Mouse (Mus musculus): ENCODE data around the gene Rab40c. TPM values are rescaled to one million over a fixed set of nuclear protein-coding genes. Genes with fewer than 3 reads are reported as not detected.

Rab40c gene
- total and polyA plus RNA-seq, 3 experiments = 3.7 to 23.2 TPM; not detected in 1

Other genes with a start within 250 kb of the Rab40c start
Only the 30 nearest of the 32 such genes appear.
- 3.1 and 3.9 TPM in 2 replicates for gene Gng13, start 202.6 kb downstream of the Rab40c start, total RNA-seq (2012; rRNA removed)
- under 1 TPM in 1 of 2 experiments, not detected in 1; 0.13 TPM for gene Gng13, start 202.6 kb downstream of the Rab40c start, polyA plus RNA-seq (2012; ENCODE audit: insufficient read depth in 1 of 2, insufficient read length in 2 of 2, low read depth in 1 of 2, low replicate concordance in 2 of 2, missing spikeins in 1 of 2)
- gene Chtf18, start 192.3 kb downstream of the Rab40c start, total RNA-seq (2012; rRNA removed) = 29.9 and 35.5 TPM in 2 replicates
- gene Chtf18, start 192.3 kb downstream of the Rab40c start, polyA plus RNA-seq (2012; ENCODE audit: insufficient read depth in 1 of 2, insufficient read length in 2 of 2, low read depth in 1 of 2, low replicate concordance in 2 of 2, missing spikeins in 1 of 2) = 10 to 100 TPM in 1 of 2 experiments, not detected in 1; 71.1 TPM
- 7.3 and 8.2 TPM in 2 replicates for gene Rpusd1, start 192.1 kb downstream of the Rab40c start, total RNA-seq (2012; rRNA removed)
- 10 to 100 TPM in 1 of 2 experiments, not detected in 1; 23.9 TPM for gene Rpusd1, start 192.1 kb downstream of the Rab40c start, polyA plus RNA-seq (2012; ENCODE audit: insufficient read depth in 1 of 2, insufficient read length in 2 of 2, low read depth in 1 of 2, low replicate concordance in 2 of 2, missing spikeins in 1 of 2)
- 0.08 TPM in 1 of 2 replicates, not detected in the other for gene Mslnl, start 183.7 kb downstream of the Rab40c start, total RNA-seq (2012; rRNA removed)
- under 1 TPM in 1 of 2 experiments, not detected in 1; 0.08 TPM for gene Mslnl, start 183.7 kb downstream of the Rab40c start, polyA plus RNA-seq (2012; ENCODE audit: insufficient read depth in 1 of 2, insufficient read length in 2 of 2, low read depth in 1 of 2, low replicate concordance in 2 of 2, missing spikeins in 1 of 2)
- gene Msln, start 165.3 kb downstream of the Rab40c start, total RNA-seq (2012; rRNA removed) = not detected in 2 replicates
- gene Msln, start 165.3 kb downstream of the Rab40c start, polyA plus RNA-seq (2012; ENCODE audit: insufficient read depth in 1 of 2, insufficient read length in 2 of 2, low read depth in 1 of 2, low replicate concordance in 2 of 2, missing spikeins in 1 of 2) = not detected
- 26.9 and 34.3 TPM in 2 replicates for gene Narfl, start 146.0 kb downstream of the Rab40c start, total RNA-seq (2012; rRNA removed)
- 10 to 100 TPM in 1 of 2 experiments, not detected in 1; 30.6 TPM for gene Narfl, start 146.0 kb downstream of the Rab40c start, polyA plus RNA-seq (2012; ENCODE audit: insufficient read depth in 1 of 2, insufficient read length in 2 of 2, low read depth in 1 of 2, low replicate concordance in 2 of 2, missing spikeins in 1 of 2)
- gene Haghl, start 134.1 kb downstream of the Rab40c start, total RNA-seq (2012; rRNA removed) = 10.7 and 12.6 TPM in 2 replicates
- gene Haghl, start 134.1 kb downstream of the Rab40c start, polyA plus RNA-seq (2012; ENCODE audit: insufficient read depth in 1 of 2, insufficient read length in 2 of 2, low read depth in 1 of 2, low replicate concordance in 2 of 2, missing spikeins in 1 of 2) = 10 to 100 TPM in 1 of 2 experiments, not detected in 1; 13.2 TPM
- gene Ccdc78, start 133.1 kb downstream of the Rab40c start, total RNA-seq (2012; rRNA removed) = 0.08 TPM in 1 of 2 replicates, not detected in the other
- gene Ccdc78, start 133.1 kb downstream of the Rab40c start, polyA plus RNA-seq (2012; ENCODE audit: insufficient read depth in 1 of 2, insufficient read length in 2 of 2, low read depth in 1 of 2, low replicate concordance in 2 of 2, missing spikeins in 1 of 2) = under 1 TPM in 1 of 2 experiments, not detected in 1; 0.85 TPM
- gene Fam173a, start 126.8 kb downstream of the Rab40c start, total RNA-seq (2012; rRNA removed) = 35.3 and 39.0 TPM in 2 replicates
- 10 to 100 TPM in 1 of 2 experiments, not detected in 1; 36.6 TPM for gene Fam173a, start 126.8 kb downstream of the Rab40c start, polyA plus RNA-seq (2012; ENCODE audit: insufficient read depth in 1 of 2, insufficient read length in 2 of 2, low read depth in 1 of 2, low replicate concordance in 2 of 2, missing spikeins in 1 of 2)
- gene AC134908.4, start 124.1 kb downstream of the Rab40c start, total RNA-seq (2012; rRNA removed) = 0.92 TPM in 1 of 2 replicates, not detected in the other
- gene AC134908.4, start 124.1 kb downstream of the Rab40c start, polyA plus RNA-seq (2012; ENCODE audit: insufficient read depth in 1 of 2, insufficient read length in 2 of 2, low read depth in 1 of 2, low replicate concordance in 2 of 2, missing spikeins in 1 of 2) = not detected
- 95.7 and 104 TPM in 2 replicates for gene Metrn, start 122.6 kb downstream of the Rab40c start, total RNA-seq (2012; rRNA removed)
- 100 to 1,000 TPM in 1 of 2 experiments, not detected in 1; 116 TPM for gene Metrn, start 122.6 kb downstream of the Rab40c start, polyA plus RNA-seq (2012; ENCODE audit: insufficient read depth in 1 of 2, insufficient read length in 2 of 2, low read depth in 1 of 2, low replicate concordance in 2 of 2, missing spikeins in 1 of 2)
- gene Fbxl16, start 110.6 kb downstream of the Rab40c start, total RNA-seq (2012; rRNA removed) = not detected in 2 replicates
- gene Fbxl16, start 110.6 kb downstream of the Rab40c start, polyA plus RNA-seq (2012; ENCODE audit: insufficient read depth in 1 of 2, insufficient read length in 2 of 2, low read depth in 1 of 2, low replicate concordance in 2 of 2, missing spikeins in 1 of 2) = under 1 TPM in 1 of 2 experiments, not detected in 1; 0.11 TPM
- 29.4 and 38.8 TPM in 2 replicates for gene Wdr24, start 96.1 kb downstream of the Rab40c start, total RNA-seq (2012; rRNA removed)
- 10 to 100 TPM in 1 of 2 experiments, not detected in 1; 35.0 TPM for gene Wdr24, start 96.1 kb downstream of the Rab40c start, polyA plus RNA-seq (2012; ENCODE audit: insufficient read depth in 1 of 2, insufficient read length in 2 of 2, low read depth in 1 of 2, low replicate concordance in 2 of 2, missing spikeins in 1 of 2)
- gene Jmjd8, start 90.9 kb downstream of the Rab40c start, total RNA-seq (2012; rRNA removed) = 12.9 and 13.1 TPM in 2 replicates
- gene Jmjd8, start 90.9 kb downstream of the Rab40c start, polyA plus RNA-seq (2012; ENCODE audit: insufficient read depth in 1 of 2, insufficient read length in 2 of 2, low read depth in 1 of 2, low replicate concordance in 2 of 2, missing spikeins in 1 of 2) = 10 to 100 TPM in 1 of 2 experiments, not detected in 1; 23.9 TPM
- 74.0 and 75.0 TPM in 2 replicates for gene Stub1, start 86.3 kb downstream of the Rab40c start, total RNA-seq (2012; rRNA removed)
- 10 to 100 TPM in 1 of 2 experiments, not detected in 1; 99.7 TPM for gene Stub1, start 86.3 kb downstream of the Rab40c start, polyA plus RNA-seq (2012; ENCODE audit: insufficient read depth in 1 of 2, insufficient read length in 2 of 2, low read depth in 1 of 2, low replicate concordance in 2 of 2, missing spikeins in 1 of 2)
- 1.4 TPM in 2 replicates for gene Rhbdl1, start 82.4 kb downstream of the Rab40c start, total RNA-seq (2012; rRNA removed)
- gene Rhbdl1, start 82.4 kb downstream of the Rab40c start, polyA plus RNA-seq (2012; ENCODE audit: insufficient read depth in 1 of 2, insufficient read length in 2 of 2, low read depth in 1 of 2, low replicate concordance in 2 of 2, missing spikeins in 1 of 2) = 1 to 10 TPM in 1 of 2 experiments, not detected in 1; 4.0 TPM
- 2.8 and 4.9 TPM in 2 replicates for gene Gm20683, start 78.0 kb downstream of the Rab40c start, total RNA-seq (2012; rRNA removed)
- gene Gm20683, start 78.0 kb downstream of the Rab40c start, polyA plus RNA-seq (2012; ENCODE audit: insufficient read depth in 1 of 2, insufficient read length in 2 of 2, low read depth in 1 of 2, low replicate concordance in 2 of 2, missing spikeins in 1 of 2) = 1 to 10 TPM in 1 of 2 experiments, not detected in 1; 6.8 TPM
- gene Rhot2, start 74.9 kb downstream of the Rab40c start, total RNA-seq (2012; rRNA removed) = 24.9 and 29.1 TPM in 2 replicates
- gene Rhot2, start 74.9 kb downstream of the Rab40c start, polyA plus RNA-seq (2012; ENCODE audit: insufficient read depth in 1 of 2, insufficient read length in 2 of 2, low read depth in 1 of 2, low replicate concordance in 2 of 2, missing spikeins in 1 of 2) = 10 to 100 TPM in 1 of 2 experiments, not detected in 1; 54.5 TPM
- 22.5 and 23.7 TPM in 2 replicates for gene Wdr90, start 58.2 kb downstream of the Rab40c start, total RNA-seq (2012; rRNA removed)
- gene Wdr90, start 58.2 kb downstream of the Rab40c start, polyA plus RNA-seq (2012; ENCODE audit: insufficient read depth in 1 of 2, insufficient read length in 2 of 2, low read depth in 1 of 2, low replicate concordance in 2 of 2, missing spikeins in 1 of 2) = 10 to 100 TPM in 1 of 2 experiments, not detected in 1; 44.5 TPM
- 73.9 and 88.9 TPM in 2 replicates for gene Mcrip2, start 51.0 kb downstream of the Rab40c start, total RNA-seq (2012; rRNA removed)
- 100 to 1,000 TPM; 107 to 281 TPM for gene Mcrip2, start 51.0 kb downstream of the Rab40c start, polyA plus RNA-seq (2012; ENCODE audit: insufficient read depth in 1 of 2, insufficient read length in 2 of 2, low read depth in 1 of 2, low replicate concordance in 2 of 2, missing spikeins in 1 of 2)
- 31.7 and 33.6 TPM in 2 replicates for gene Mettl26, start 44.7 kb downstream of the Rab40c start, total RNA-seq (2012; rRNA removed)
- gene Mettl26, start 44.7 kb downstream of the Rab40c start, polyA plus RNA-seq (2012; ENCODE audit: insufficient read depth in 1 of 2, insufficient read length in 2 of 2, low read depth in 1 of 2, low replicate concordance in 2 of 2, missing spikeins in 1 of 2) = 10 to 100 TPM in 1 of 2 experiments, not detected in 1; 50.6 TPM
- gene Wfikkn1, start 38.9 kb downstream of the Rab40c start, total RNA-seq (2012; rRNA removed) = 0.13 and 0.19 TPM in 2 replicates
- under 1 TPM in 1 of 2 experiments, not detected in 1; 0.53 TPM for gene Wfikkn1, start 38.9 kb downstream of the Rab40c start, polyA plus RNA-seq (2012; ENCODE audit: insufficient read depth in 1 of 2, insufficient read length in 2 of 2, low read depth in 1 of 2, low replicate concordance in 2 of 2, missing spikeins in 1 of 2)
- gene Pigq, start 25.2 kb upstream of the Rab40c start, total RNA-seq (2012; rRNA removed) = 50.7 and 67.8 TPM in 2 replicates
- gene Pigq, start 25.2 kb upstream of the Rab40c start, polyA plus RNA-seq (2012; ENCODE audit: insufficient read depth in 1 of 2, insufficient read length in 2 of 2, low read depth in 1 of 2, low replicate concordance in 2 of 2, missing spikeins in 1 of 2) = 100 to 1,000 TPM; 193 to 825 TPM
- gene Nhlrc4, start 25.2 kb upstream of the Rab40c start, total RNA-seq (2012; rRNA removed) = 0.16 and 0.23 TPM in 2 replicates
- gene Nhlrc4, start 25.2 kb upstream of the Rab40c start, polyA plus RNA-seq (2012; ENCODE audit: insufficient read depth in 1 of 2, insufficient read length in 2 of 2, low read depth in 1 of 2, low replicate concordance in 2 of 2, missing spikeins in 1 of 2) = under 1 TPM in 1 of 2 experiments, not detected in 1; 0.19 TPM
- not detected in 2 replicates for gene A930017K11Rik, start 32.8 kb upstream of the Rab40c start, total RNA-seq (2012; rRNA removed)
- gene A930017K11Rik, start 32.8 kb upstream of the Rab40c start, polyA plus RNA-seq (2012; ENCODE audit: insufficient read depth in 1 of 2, insufficient read length in 2 of 2, low read depth in 1 of 2, low replicate concordance in 2 of 2, missing spikeins in 1 of 2) = not detected
- gene Capn15, start 66.1 kb upstream of the Rab40c start, total RNA-seq (2012; rRNA removed) = 5.6 and 6.2 TPM in 2 replicates
- 10 to 100 TPM in 1 of 2 experiments, not detected in 1; 16.2 TPM for gene Capn15, start 66.1 kb upstream of the Rab40c start, polyA plus RNA-seq (2012; ENCODE audit: insufficient read depth in 1 of 2, insufficient read length in 2 of 2, low read depth in 1 of 2, low replicate concordance in 2 of 2, missing spikeins in 1 of 2)
- gene Rab11fip3, start 149.8 kb upstream of the Rab40c start, total RNA-seq (2012; rRNA removed) = 3.1 and 3.2 TPM in 2 replicates
- 10 to 100 TPM in 1 of 2 experiments, not detected in 1; 18.9 TPM for gene Rab11fip3, start 149.8 kb upstream of the Rab40c start, polyA plus RNA-seq (2012; ENCODE audit: insufficient read depth in 1 of 2, insufficient read length in 2 of 2, low read depth in 1 of 2, low replicate concordance in 2 of 2, missing spikeins in 1 of 2)
- gene Decr2, start 170.6 kb upstream of the Rab40c start, total RNA-seq (2012; rRNA removed) = 6.5 TPM in 2 replicates
- gene Decr2, start 170.6 kb upstream of the Rab40c start, polyA plus RNA-seq (2012; ENCODE audit: insufficient read depth in 1 of 2, insufficient read length in 2 of 2, low read depth in 1 of 2, low replicate concordance in 2 of 2, missing spikeins in 1 of 2) = 10 to 100 TPM in 1 of 2 experiments, not detected in 1; 11.3 TPM
- gene Nme4, start 175.9 kb upstream of the Rab40c start, total RNA-seq (2012; rRNA removed) = 89.1 and 115 TPM in 2 replicates
- gene Nme4, start 175.9 kb upstream of the Rab40c start, polyA plus RNA-seq (2012; ENCODE audit: insufficient read depth in 1 of 2, insufficient read length in 2 of 2, low read depth in 1 of 2, low replicate concordance in 2 of 2, missing spikeins in 1 of 2) = 100 to 1,000 TPM; 125 to 430 TPM
- gene Tmem8, start 193.6 kb upstream of the Rab40c start, total RNA-seq (2012; rRNA removed) = 4.4 and 4.7 TPM in 2 replicates
- gene Tmem8, start 193.6 kb upstream of the Rab40c start, polyA plus RNA-seq (2012; ENCODE audit: insufficient read depth in 1 of 2, insufficient read length in 2 of 2, low read depth in 1 of 2, low replicate concordance in 2 of 2, missing spikeins in 1 of 2) = 10 to 100 TPM in 1 of 2 experiments, not detected in 1; 16.7 TPM

Data from MEL (cell line).